Mouse (Mus musculus) central nervous system, embryonic 18 days (tissue): ENCODE data around the gene Ankrd16. TPM values are rescaled to one million over a fixed set of nuclear protein-coding genes. Genes with fewer than 3 reads are reported as not detected.

Experiments
- polyA plus RNA-seq: library from polyadenylated mRNA; depleted of rRNA; stranded (reverse); fragments of >200 nt; gene quantifications from 2 replicates; pipeline ENCODE4 v1.2.3, GENCODE M21; 2012; rRNA removed

Gene Ankrd16
- 135 TPM in 2 replicates for polyA plus RNA-seq

DNA sequence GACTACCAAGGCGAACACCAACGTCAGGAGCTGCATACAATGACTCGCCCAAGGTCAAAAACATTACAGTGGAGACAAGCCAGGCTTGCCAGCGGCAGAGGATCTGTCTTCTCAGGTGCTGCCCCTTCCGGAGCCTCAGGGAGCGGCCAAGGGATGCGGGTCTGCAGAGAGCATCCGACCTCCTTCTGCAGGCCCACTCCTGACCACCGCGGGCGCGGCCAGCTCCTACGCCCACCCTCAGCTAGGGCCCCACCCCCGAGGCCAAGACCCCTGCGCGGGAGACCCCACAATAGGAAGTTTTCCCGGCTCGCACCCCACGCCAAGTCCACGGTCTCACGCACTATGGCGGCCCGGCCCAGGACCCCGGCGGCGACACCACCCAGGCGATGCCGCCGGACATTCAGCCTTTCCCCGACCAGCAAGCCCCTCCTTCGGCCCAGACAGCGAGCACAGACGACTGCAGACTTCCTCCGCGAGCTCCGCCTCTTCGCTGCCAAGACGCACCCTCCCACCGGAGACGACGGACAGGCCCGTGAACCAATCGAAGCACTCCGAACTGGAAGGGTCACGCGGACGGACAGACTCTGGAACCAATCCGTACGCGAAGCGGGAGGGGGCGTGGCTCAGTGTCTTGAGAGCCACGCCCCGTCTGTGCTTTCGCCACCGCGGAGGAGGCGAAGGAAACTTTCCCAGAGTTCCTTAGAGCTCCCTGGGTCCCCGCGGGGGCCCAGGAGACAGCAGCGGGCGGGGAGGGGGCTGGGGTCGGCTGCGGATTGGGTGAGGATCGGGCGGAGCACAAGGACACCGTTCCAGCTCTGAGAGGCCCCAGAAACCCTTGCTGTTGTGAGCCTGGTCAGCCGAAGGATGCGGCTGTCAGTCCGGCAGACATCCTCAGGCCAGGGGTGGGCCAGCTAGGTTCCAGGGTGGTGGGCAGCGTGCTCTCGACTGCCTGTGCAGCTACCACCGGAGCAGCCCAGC lies at the start of gene Ankrd16, which contains the start of gene Fbh1:
TSS of gene Ankrd16 (plus strand) at position 786 of the 978 bp plus-strand sequence.
TSS of gene Fbh1 (minus strand) at position 492 of the 978 bp plus-strand sequence.

Other genes with a start within 250 kb of the Ankrd16 start
- gene Pfkfb3, start 223.8 kb upstream of the Ankrd16 start, polyA plus RNA-seq, result 51.4 and 58.6 TPM in 2 replicates
- 144 and 153 TPM in 2 replicates for gene Rbm17, start 173.7 kb upstream of the Ankrd16 start, polyA plus RNA-seq
- not detected in 2 replicates for gene Gm17490, start 151.6 kb upstream of the Ankrd16 start, polyA plus RNA-seq
- 0.07 TPM in 1 of 2 replicates, not detected in the other for gene Il2ra, start 135.1 kb upstream of the Ankrd16 start, polyA plus RNA-seq
- 1.2 and 1.6 TPM in 2 replicates for gene Il15ra, start 72.6 kb upstream of the Ankrd16 start, polyA plus RNA-seq
- 90.4 and 96.9 TPM in 2 replicates for gene Fbh1, start 294 bp upstream of the Ankrd16 start, polyA plus RNA-seq